Mouse (Mus musculus): ENCODE measurements around the gene Pik3r6. TPM values are rescaled to one million over a fixed set of nuclear protein-coding genes. Genes with fewer than 3 reads are reported as not detected.

Pik3r6 gene
- polyA plus RNA-seq, 2 experiments, result 1.3 to 1.5 TPM

GRCm38 (mm10) chr11:68492592-68492991, 10.2 kb upstream of the Pik3r6 start:
- Histone ChIP-seq H3K27me3 (ENCODE audit: control insufficient read depth, insufficient read depth, low read length) (no peaks in the 10 kb centered on the region), H3K36me3 (replicated peaks; ENCODE audit: control insufficient read depth, insufficient read depth, low read depth) (no peaks in the 10 kb centered on the region), H3K4me2 (ENCODE audit: low read depth) (no peak overlapping the region), H3K9me3 (ENCODE audit: control insufficient read depth, low read length) (no peaks in the 10 kb centered on the region), H3K27ac (no peak overlapping the region), H3K4me1 (replicated peaks; ENCODE audit: control insufficient read depth in 2 of 2, insufficient read depth in 2 of 2, low read length in 1 of 2) (no peaks in the 10 kb centered on the region), H3K4me3 (ENCODE audit: insufficient read depth in 1 of 2, low read depth in 2 of 2, low read length in 2 of 2) (no peak overlapping the region), H3K9ac (replicated peaks) (no peak overlapping the region)
- no peak for ATAC-seq (ENCODE audit: insufficient read depth)
- WGBS (ENCODE audit: insufficient replicate concordance), result 71% methylated on average over 11 of the region's 11 CpGs
- TF ChIP-seq CTCF (IDR thresholded peaks at IDR 0.05; ENCODE audit: low read depth) (no peak), EP300 (IDR thresholded peaks at IDR 0.05; ENCODE audit: low read depth) (no peak)
- no peak for DNase-seq (ENCODE audit: low read depth in 3 of 3, low spot score in 3 of 3)

GRCm38 (mm10) chr11:68493760-68494159, 9.1 kb upstream of the Pik3r6 start:
- TF ChIP-seq EP300 (IDR thresholded peaks at IDR 0.05; ENCODE audit: low read depth) (no peak), CTCF (IDR thresholded peaks at IDR 0.05; ENCODE audit: low read depth) (no peak)

GRCm38 (mm10) chr11:68497081-68497480, 5.7 kb upstream of the Pik3r6 start:
- ATAC-seq (ENCODE audit: insufficient read depth) (no peak), DNase-seq (ENCODE audit: low read depth in 3 of 3, low spot score in 3 of 3) (no peak)
- 38% methylated on average over 6 of the region's 6 CpGs for WGBS (ENCODE audit: insufficient replicate concordance)
- H3K36me3 ChIP-seq (replicated peaks; ENCODE audit: control insufficient read depth, insufficient read depth, low read depth), result no peaks in the 10 kb centered on the region
- H3K9ac ChIP-seq (replicated peaks), result no peak overlapping the region
- H3K9me3 ChIP-seq (ENCODE audit: control insufficient read depth, low read length), result no peaks in the 10 kb centered on the region
- no peak overlapping the region for H3K4me2 ChIP-seq (ENCODE audit: low read depth)
- H3K4me3 ChIP-seq (ENCODE audit: insufficient read depth in 1 of 2, low read depth in 2 of 2, low read length in 2 of 2), result no peak overlapping the region
- peaks cover 0 to 6% of the 10 kb centered on the region in 2 experiments; a peak in 2 of 4 replicates for H3K4me1 ChIP-seq (replicated peaks; ENCODE audit: control insufficient read depth in 2 of 2, insufficient read depth in 2 of 2, low read length in 1 of 2)
- H3K27ac ChIP-seq, result no peak overlapping the region
- TF ChIP-seq EP300 (IDR thresholded peaks at IDR 0.05; ENCODE audit: low read depth) (no peak), CTCF (IDR thresholded peaks at IDR 0.05; ENCODE audit: low read depth) (no peak)
- no peaks in the 10 kb centered on the region for H3K27me3 ChIP-seq (ENCODE audit: control insufficient read depth, insufficient read depth, low read length)

More at GRCm38 (mm10) chr11:68493760-68494159, 9.1 kb upstream of the Pik3r6 start:
- Histone ChIP-seq H3K4me2 (ENCODE audit: low read depth) (no peak overlapping the region), H3K36me3 (replicated peaks; ENCODE audit: control insufficient read depth, insufficient read depth, low read depth) (no peaks in the 10 kb centered on the region), H3K4me3 (ENCODE audit: insufficient read depth in 1 of 2, low read depth in 2 of 2, low read length in 2 of 2) (no peak overlapping the region), H3K27ac (no peak overlapping the region), H3K27me3 (ENCODE audit: control insufficient read depth, insufficient read depth, low read length) (no peaks in the 10 kb centered on the region), H3K9me3 (ENCODE audit: control insufficient read depth, low read length) (no peaks in the 10 kb centered on the region), H3K9ac (replicated peaks) (no peak overlapping the region), H3K4me1 (replicated peaks; ENCODE audit: control insufficient read depth in 2 of 2, insufficient read depth in 2 of 2, low read length in 1 of 2) (no peaks in the 10 kb centered on the region)
- DNase-seq (ENCODE audit: low read depth in 3 of 3, low spot score in 3 of 3), result no peak
- 59% methylated on average over 5 of the region's 5 CpGs for WGBS (ENCODE audit: insufficient replicate concordance)
- no peak for ATAC-seq (ENCODE audit: insufficient read depth)

- no peak for DNase-seq (ENCODE audit: low read depth in 3 of 3, low spot score in 3 of 3)
- no peak overlapping the region for H3K27ac ChIP-seq
- no peaks in the 10 kb centered on the region for H3K36me3 ChIP-seq (replicated peaks; ENCODE audit: control insufficient read depth, insufficient read depth, low read depth)
- H3K27me3 ChIP-seq (ENCODE audit: control insufficient read depth, insufficient read depth, low read length), result peaks cover 3% of the 10 kb centered on the region; the same call in 1 of the 2 replicates
- ATAC-seq (ENCODE audit: insufficient read depth), result no peak
- H3K4me1 ChIP-seq (replicated peaks; ENCODE audit: control insufficient read depth in 2 of 2, insufficient read depth in 2 of 2, low read length in 1 of 2), result peaks cover 0 to 6% of the 10 kb centered on the region in 2 experiments; a peak in 2 of 4 replicates
- WGBS (ENCODE audit: insufficient replicate concordance), result 63% methylated on average over 11 of the region's 11 CpGs
- H3K9me3 ChIP-seq (ENCODE audit: control insufficient read depth, low read length), result no peaks in the 10 kb centered on the region
- H3K4me2 ChIP-seq (ENCODE audit: low read depth), result no peak overlapping the region
- TF ChIP-seq EP300 (IDR thresholded peaks at IDR 0.05; ENCODE audit: low read depth) (no peak), CTCF (IDR thresholded peaks at IDR 0.05; ENCODE audit: low read depth) (no peak)
- H3K9ac ChIP-seq (replicated peaks), result no peak overlapping the region
- no peak overlapping the region for H3K4me3 ChIP-seq (ENCODE audit: insufficient read depth in 1 of 2, low read depth in 2 of 2, low read length in 2 of 2)
Observed at GRCm38 (mm10) chr11:68498517-68498916, 4.3 kb upstream of the Pik3r6 start.

- no peaks in the 10 kb centered on the region for H3K36me3 ChIP-seq (replicated peaks; ENCODE audit: control insufficient read depth, insufficient read depth, low read depth)
- H3K27ac ChIP-seq, result no peak overlapping the region
- H3K4me2 ChIP-seq (ENCODE audit: low read depth), result no peak overlapping the region
- H3K9me3 ChIP-seq (ENCODE audit: control insufficient read depth, low read length), result no peaks in the 10 kb centered on the region
- no peak overlapping the region for H3K4me3 ChIP-seq (ENCODE audit: insufficient read depth in 1 of 2, low read depth in 2 of 2, low read length in 2 of 2)
- ATAC-seq (ENCODE audit: insufficient read depth), result no peak
- H3K4me1 ChIP-seq (replicated peaks; ENCODE audit: control insufficient read depth in 2 of 2, insufficient read depth in 2 of 2, low read length in 1 of 2), result peaks cover 0 to 6% of the 10 kb centered on the region in 2 experiments; a peak in 2 of 4 replicates
- DNase-seq (ENCODE audit: low read depth in 3 of 3, low spot score in 3 of 3), result no peak
- no peak for TF ChIP-seq EP300 (IDR thresholded peaks at IDR 0.05; ENCODE audit: low read depth)
- TF ChIP-seq CTCF (IDR thresholded peaks at IDR 0.05; ENCODE audit: low read depth), result no peak
- H3K9ac ChIP-seq (replicated peaks), result no peak overlapping the region
- 41% methylated on average over 8 of the region's 8 CpGs for WGBS (ENCODE audit: insufficient replicate concordance)
- H3K27me3 ChIP-seq (ENCODE audit: control insufficient read depth, insufficient read depth, low read length), result peaks cover 3% of the 10 kb centered on the region; the same call in 1 of the 2 replicates
Observed at GRCm38 (mm10) chr11:68498999-68499699, 3.7 kb upstream of the Pik3r6 start.
